Mouse (Mus musculus) embryonic facial prominence, embryonic 13.5 days (tissue): ENCODE data around the gene Ccdc169. TPM values are rescaled to one million over a fixed set of nuclear protein-coding genes. Genes with fewer than 3 reads are reported as not detected.

Source experiments
- ATAC-seq: fragments of 200-750 bp; cut with Nextera tagmentation; 2 replicates; pipeline ENCODE4 v1.8.0; 2017; ENCODE audit warnings: low read depth; ENCODE audit not compliant: insufficient number of reproducible peaks, insufficient read depth, low FRiP score, low TSS enrichment
- H3K27ac ChIP-seq: fragments of 300-500 bp; sonication (generic); 2 replicates; pipeline ENCODE4 v1.5.1; 2015; ENCODE audit warnings: moderate library complexity, mild to moderate bottlenecking, inconsistent platforms
- H3K27me3 ChIP-seq: fragments of 300-500 bp; sonication (generic); 2 replicates; pipeline ENCODE4 v1.6.1; 2015; ENCODE audit warnings: mild to moderate bottlenecking, inconsistent platforms
- H3K36me3 ChIP-seq: fragments of 300-500 bp; sonication (generic); 2 replicates; pipeline ENCODE4 v1.6.1; 2015; ENCODE audit warnings: mild to moderate bottlenecking, inconsistent platforms
- H3K4me1 ChIP-seq: fragments of 300-500 bp; sonication (generic); 2 replicates; pipeline ENCODE4 v1.6.1; 2015; ENCODE audit warnings: inconsistent platforms
- H3K4me2 ChIP-seq: fragments of 300-500 bp; sonication (generic); 2 replicates; pipeline ENCODE4 v1.6.1; 2015; ENCODE audit warnings: moderate library complexity, mild to moderate bottlenecking, inconsistent platforms
- H3K4me3 ChIP-seq: fragments of 300-500 bp; sonication (generic); 2 replicates; pipeline ENCODE4 v1.5.1; 2015; ENCODE audit warnings: mild to moderate bottlenecking, inconsistent platforms
- H3K9ac ChIP-seq: fragments of 300-500 bp; sonication (generic); 2 replicates; pipeline ENCODE4 v1.6.1; 2015; ENCODE audit warnings: mild to moderate bottlenecking, inconsistent platforms
- H3K9me3 ChIP-seq: fragments of 300-500 bp; sonication (generic); 2 replicates; pipeline ENCODE4 v1.6.1; 2016; ENCODE audit warnings: inconsistent platforms
- WGBS: fragments of 180-500 bp; shearing (Covaris S2); methylation state at CpG from one replicate; pipeline ENCODE4 v1.1.7; 2015; ENCODE audit warnings: mixed read lengths; 5-methylcytosine and 5-hydroxymethylcytosine counted together
- polyA plus RNA-seq: library from polyadenylated mRNA; unstranded; fragments of >200 nt; fragmentation: Nextera tagmentation; extraction: Ambion mirVana; gene quantifications from 2 replicates; pipeline ENCODE4 v1.2.1, GENCODE M21; 2015

Gene Ccdc169
- polyA plus RNA-seq = 0.15 and 0.25 TPM in 2 replicates

GRCm38 (mm10) chr3:55137039-55137438 lies at the start of gene Ccdc169:
Gene Ccdc169, plus strand, starts transcription at chr3:55137339.
- Histone ChIP-seq H3K9me3 (no peaks in the 10 kb centered on the region), H3K27me3 (no peaks in the 10 kb centered on the region), H3K4me3 (no peak within 1 kb of the TSS), H3K27ac (no peak within 1 kb of the TSS), H3K36me3 (peaks cover 72% of the 10 kb centered on the region), H3K4me1 (no peaks in the 10 kb centered on the region), H3K9ac (no peak within 1 kb of the TSS), H3K4me2 (no peak within 1 kb of the TSS)
- no peak for ATAC-seq

- 54% methylated on average over 4 of the region's 4 CpGs for WGBS
- no peak for ATAC-seq
- Histone ChIP-seq H3K36me3 (no peaks in the 10 kb centered on the region), H3K27me3 (no peaks in the 10 kb centered on the region), H3K4me3 (no peak overlapping the region), H3K9ac (no peak overlapping the region), H3K4me1 (peaks cover 9% of the 10 kb centered on the region; the same call in 1 of the 2 replicates), H3K9me3 (no peaks in the 10 kb centered on the region), H3K4me2 (no peak overlapping the region), H3K27ac (no peak overlapping the region)
Measured at GRCm38 (mm10) chr3:55087360-55087759, 49.8 kb upstream of the Ccdc169 start.

GRCm38 (mm10) chr3:55088359-55088758 lies 48.8 kb upstream of the Ccdc169 start:
- H3K27me3 ChIP-seq = no peaks in the 10 kb centered on the region
- H3K4me1 ChIP-seq = peaks cover 9% of the 10 kb centered on the region; the same call in 1 of the 2 replicates
- H3K4me2 ChIP-seq = no peak overlapping the region
- ATAC-seq = no peak
- no peaks in the 10 kb centered on the region for H3K9me3 ChIP-seq
- no peak overlapping the region for H3K9ac ChIP-seq
- WGBS = 68% methylated on average over 4 of the region's 4 CpGs
- no peak overlapping the region for H3K4me3 ChIP-seq
- no peak overlapping the region for H3K27ac ChIP-seq
- H3K36me3 ChIP-seq = no peaks in the 10 kb centered on the region

- no peaks in the 10 kb centered on the region for H3K9me3 ChIP-seq
- no peaks in the 10 kb centered on the region for H3K36me3 ChIP-seq
- no peak overlapping the region for H3K9ac ChIP-seq
- no peak overlapping the region for H3K27ac ChIP-seq
- H3K4me1 ChIP-seq = peaks cover 9% of the 10 kb centered on the region; the same call in 1 of the 2 replicates
- H3K4me2 ChIP-seq = no peak overlapping the region
- H3K4me3 ChIP-seq = no peak overlapping the region
- WGBS = 70% methylated on average over 3 of the region's 3 CpGs
- no peak for ATAC-seq
- no peaks in the 10 kb centered on the region for H3K27me3 ChIP-seq
Measured at GRCm38 (mm10) chr3:55088843-55089242, 48.3 kb upstream of the Ccdc169 start.

GRCm38 (mm10) chr3:55089291-55089690 lies 47.8 kb upstream of the Ccdc169 start:
- no peaks in the 10 kb centered on the region for H3K9me3 ChIP-seq
- H3K36me3 ChIP-seq = no peaks in the 10 kb centered on the region
- no peak overlapping the region for H3K27ac ChIP-seq
- no peak overlapping the region for H3K4me3 ChIP-seq
- H3K27me3 ChIP-seq = no peaks in the 10 kb centered on the region
- H3K9ac ChIP-seq = no peak overlapping the region
- 79% methylated on average over 4 of the region's 4 CpGs for WGBS
- peaks cover 9% of the 10 kb centered on the region; the same call in 1 of the 2 replicates for H3K4me1 ChIP-seq
- H3K4me2 ChIP-seq = no peak overlapping the region
- no peak for ATAC-seq

- Histone ChIP-seq H3K27me3 (no peaks in the 10 kb centered on the region), H3K9ac (no peak overlapping the region), H3K4me1 (peaks cover 21% of the 10 kb centered on the region), H3K9me3 (no peaks in the 10 kb centered on the region), H3K36me3 (no peaks in the 10 kb centered on the region), H3K4me3 (no peak overlapping the region), H3K4me2 (no peak overlapping the region), H3K27ac (no peak overlapping the region)
- 73% methylated on average over 1 of the region's 1 CpGs for WGBS
- ATAC-seq = no peak
Measured at GRCm38 (mm10) chr3:55093161-55093560, 44.0 kb upstream of the Ccdc169 start.

- Histone ChIP-seq H3K27me3 (no peaks in the 10 kb centered on the region), H3K9ac (no peak overlapping the region), H3K4me1 (peaks cover 21% of the 10 kb centered on the region), H3K9me3 (no peaks in the 10 kb centered on the region), H3K4me2 (peak overlapping the region; percentile 44), H3K27ac (peak overlapping the region; percentile 88), H3K4me3 (peak overlapping the region; percentile 9; the same call in 1 of the 2 replicates), H3K36me3 (no peaks in the 10 kb centered on the region)
- WGBS = 13% methylated on average over 8 of the region's 8 CpGs
- peak; percentile 48; the same call in 1 of the 2 replicates for ATAC-seq
Measured at GRCm38 (mm10) chr3:55095968-55096654, 41.0 kb upstream of the Ccdc169 start.

- peak overlapping the region; percentile 44; the same call in 1 of the 2 replicates for H3K4me2 ChIP-seq
- H3K36me3 ChIP-seq = no peaks in the 10 kb centered on the region
- H3K9me3 ChIP-seq = no peaks in the 10 kb centered on the region
- H3K4me1 ChIP-seq = peaks cover 21% of the 10 kb centered on the region
- no peak overlapping the region for H3K4me3 ChIP-seq
- H3K27me3 ChIP-seq = no peaks in the 10 kb centered on the region
- peak overlapping the region; percentile 88 for H3K27ac ChIP-seq
- H3K9ac ChIP-seq = no peak overlapping the region
- ATAC-seq = no peak
- 58% methylated on average over 2 of the region's 2 CpGs for WGBS
Measured at GRCm38 (mm10) chr3:55096655-55097005, 40.5 kb upstream of the Ccdc169 start.

GRCm38 (mm10) chr3:55097186-55097585 lies 40.0 kb upstream of the Ccdc169 start:
- H3K27ac ChIP-seq = peak overlapping the region; percentile 88
- peaks cover 21% of the 10 kb centered on the region for H3K4me1 ChIP-seq
- no peaks in the 10 kb centered on the region for H3K27me3 ChIP-seq
- no peak overlapping the region for H3K9ac ChIP-seq
- no peak overlapping the region for H3K4me2 ChIP-seq
- 75% methylated on average over 2 of the region's 2 CpGs for WGBS
- H3K4me3 ChIP-seq = no peak overlapping the region
- H3K36me3 ChIP-seq = no peaks in the 10 kb centered on the region
- no peaks in the 10 kb centered on the region for H3K9me3 ChIP-seq
- no peak for ATAC-seq

GRCm38 (mm10) chr3:55098014-55098413 lies 39.1 kb upstream of the Ccdc169 start:
- ATAC-seq = no peak
- 57% methylated on average over 2 of the region's 2 CpGs for WGBS
- no peaks in the 10 kb centered on the region for H3K9me3 ChIP-seq

GRCm38 (mm10) chr3:55098990-55099389 lies 38.1 kb upstream of the Ccdc169 start:
- ATAC-seq = no peak

More at GRCm38 (mm10) chr3:55098014-55098413, 39.1 kb upstream of the Ccdc169 start:
- no peak overlapping the region for H3K4me2 ChIP-seq
- peaks cover 21% of the 10 kb centered on the region for H3K4me1 ChIP-seq
- no peak overlapping the region for H3K4me3 ChIP-seq
- H3K9ac ChIP-seq = no peak overlapping the region
- no peaks in the 10 kb centered on the region for H3K36me3 ChIP-seq
- no peak overlapping the region for H3K27ac ChIP-seq
- H3K27me3 ChIP-seq = no peaks in the 10 kb centered on the region

GRCm38 (mm10) chr3:55101092-55101491 lies 36.0 kb upstream of the Ccdc169 start:
- H3K27ac ChIP-seq = no peak overlapping the region
- no peak overlapping the region for H3K4me2 ChIP-seq
- H3K9me3 ChIP-seq = no peaks in the 10 kb centered on the region
- no peaks in the 10 kb centered on the region for H3K36me3 ChIP-seq
- no peak for ATAC-seq
- no peaks in the 10 kb centered on the region for H3K27me3 ChIP-seq
- H3K9ac ChIP-seq = no peak overlapping the region
- peaks cover 16% of the 10 kb centered on the region for H3K4me1 ChIP-seq
- H3K4me3 ChIP-seq = no peak overlapping the region

More at GRCm38 (mm10) chr3:55098990-55099389, 38.1 kb upstream of the Ccdc169 start:
- 69% methylated on average over 11 of the region's 11 CpGs for WGBS
- Histone ChIP-seq H3K27me3 (no peaks in the 10 kb centered on the region), H3K4me1 (peaks cover 21% of the 10 kb centered on the region), H3K4me3 (no peak overlapping the region), H3K4me2 (no peak overlapping the region), H3K9ac (no peak overlapping the region), H3K27ac (no peak overlapping the region), H3K9me3 (no peaks in the 10 kb centered on the region), H3K36me3 (no peaks in the 10 kb centered on the region)
